Mouse (Mus musculus) ES-E14 (cell line): ENCODE measurements around the gene Zfp106. TPM values are rescaled to one million over a fixed set of nuclear protein-coding genes. Genes with fewer than 3 reads are reported as not detected.

Experiments
- DNase-seq: peaks from one replicate; pipeline ENCODE4 v3.0.0-alpha.2; 2013; ENCODE audit warnings: low read depth, low spot score
- H3K27ac ChIP-seq: 2 replicates; pipeline ENCODE4 v1.5.1; 2012; ENCODE audit warnings: low read depth, mild to moderate bottlenecking, low read length, moderate library complexity, mixed read lengths; ENCODE audit not compliant: poor library complexity, insufficient read depth, severe bottlenecking
- H3K36me3 ChIP-seq: 2 replicates; pipeline ENCODE4 v1.6.1; 2012; ENCODE audit warnings: mild to moderate bottlenecking, low read length, moderate library complexity, mixed read lengths; ENCODE audit not compliant: control insufficient read depth, poor library complexity, insufficient read depth, severe bottlenecking
- H3K4me1 ChIP-seq, 2 experiments: fragments of 150-350 bp in 1 of 2; sonication (generic) in 1 of 2; 2 replicates each; pipeline ENCODE4 v1.6.1; 2012; ENCODE audit warnings: low read length in 2 of 2, mild to moderate bottlenecking in 1 of 2, mixed read lengths in 1 of 2; ENCODE audit not compliant: control insufficient read depth in 2 of 2, insufficient read depth in 2 of 2, poor library complexity in 1 of 2
- H3K4me3 ChIP-seq, 2 experiments: fragments of 150-350 bp in 1 of 2; sonication (generic) in 1 of 2; 2 replicates each; pipeline ENCODE4 v1.5.1; 2012; ENCODE audit warnings: low read length in 2 of 2, low read depth in 1 of 2, mild to moderate bottlenecking in 1 of 2, mixed read lengths in 1 of 2; ENCODE audit not compliant: insufficient read depth in 1 of 2, poor library complexity in 1 of 2, severe bottlenecking in 1 of 2
- H3K9ac ChIP-seq: 2 replicates; pipeline ENCODE4 v1.6.1; 2012; ENCODE audit warnings: low read depth, mild to moderate bottlenecking, low read length, mixed read lengths; ENCODE audit not compliant: poor library complexity, insufficient read depth, severe bottlenecking
- H3K9me3 ChIP-seq: fragments of 150-350 bp; sonication (generic); 2 replicates; pipeline ENCODE4 v1.6.1; 2012; ENCODE audit warnings: low read depth, mild to moderate bottlenecking, low read length; ENCODE audit not compliant: control insufficient read depth, insufficient read depth
- CHD2 ChIP-seq: IDR thresholded peaks from 2 replicates; pipeline ENCODE4 v1.6.1; 2014; ENCODE audit warnings: mild to moderate bottlenecking, low read depth, low read length, inconsistent platforms
- HCFC1 ChIP-seq: IDR thresholded peaks from 2 replicates; pipeline ENCODE4 v1.6.1; 2012; ENCODE audit warnings: low read length, inconsistent platforms, borderline replicate concordance; ENCODE audit not compliant: insufficient read depth
- MAFK ChIP-seq: IDR thresholded peaks from 2 replicates; pipeline ENCODE4 v1.6.1; 2014; ENCODE audit warnings: mild to moderate bottlenecking, low read depth, low read length, inconsistent platforms; ENCODE audit not compliant: insufficient read depth
- ZC3H11A ChIP-seq: IDR thresholded peaks from 2 replicates; pipeline ENCODE4 v1.6.1; 2012; ENCODE audit warnings: low read depth, mild to moderate bottlenecking, inconsistent platforms, low read length, borderline replicate concordance
- ZNF384 ChIP-seq: IDR thresholded peaks from 2 replicates; pipeline ENCODE4 v1.6.1; 2012; ENCODE audit warnings: low read depth, low read length, inconsistent platforms
- in situ Hi-C, 2 experiments: fragments of 600-800 bp; cut with MboI; formaldehyde crosslinking; loops; one replicate each; pipeline ENCODE4 v1.15.1; 2025; ENCODE audit warnings: low sequenced_read_pairs in 2 of 2, inconsistent platforms in 1 of 2; ENCODE audit not compliant: unreplicated experiment in 2 of 2
- total RNA-seq: library from RNA; depleted of rRNA; stranded (reverse); fragments of 300-350 nt; gene quantifications from 2 replicates; pipeline ENCODE4 v1.2.3, GENCODE M21; 2012; rRNA removed

Gene Zfp106
- total RNA-seq, 1 experiment, result 117 TPM

DNA sequence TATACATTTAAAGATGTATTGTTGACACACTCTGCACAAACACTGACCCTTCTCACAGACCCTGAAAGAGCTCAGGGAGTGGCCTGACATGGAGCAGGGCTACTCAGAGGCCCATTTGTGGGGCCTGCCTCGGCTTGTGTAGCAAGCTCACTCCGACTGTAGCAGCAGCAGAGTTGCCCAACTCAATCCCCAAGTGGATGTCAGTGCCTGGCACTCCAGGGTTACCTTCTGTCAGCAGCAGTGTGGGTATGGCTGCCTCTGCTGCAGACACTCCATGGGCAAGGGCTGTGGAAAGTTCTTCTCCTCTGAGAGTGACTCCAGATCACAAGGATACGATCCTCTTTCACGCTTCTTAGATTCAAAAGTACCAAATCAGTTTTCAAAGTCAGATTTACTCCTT lies 103.4 kb downstream of the Zfp106 start:
- Histone ChIP-seq H3K4me1 (no peaks in the 10 kb centered on the region), H3K9me3 (no peaks in the 10 kb centered on the region), H3K36me3 (no peaks in the 10 kb centered on the region), H3K27ac (no peak overlapping the region), H3K9ac (no peak overlapping the region), H3K4me3 (no peak overlapping the region)
- in situ Hi-C loops, result no loop called here
- DNase-seq, result no peak
- no peak for TF ChIP-seq MAFK
- no peak for TF ChIP-seq CHD2
- no peak for TF ChIP-seq HCFC1
- TF ChIP-seq ZC3H11A, result no peak
- no peak for TF ChIP-seq ZNF384

Other genes starting within 250 kb of the Zfp106 start
- gene Pla2g4f, start 249.7 kb downstream of the Zfp106 start, total RNA-seq, result 0.89 and 2.1 TPM in 2 replicates
- 22.4 and 27.1 TPM in 2 replicates for gene Vps39, start 210.7 kb downstream of the Zfp106 start, total RNA-seq
- 5.1 TPM in 2 replicates for gene Ganc, start 159.9 kb downstream of the Zfp106 start, total RNA-seq
- 71.0 and 71.7 TPM in 2 replicates for gene Tmem87a, start 159.7 kb downstream of the Zfp106 start, total RNA-seq
- 8.6 and 11.3 TPM in 2 replicates for gene Capn3, start 107.8 kb downstream of the Zfp106 start, total RNA-seq
- gene Snap23, start 3.8 kb upstream of the Zfp106 start, total RNA-seq, result 29.8 and 40.0 TPM in 2 replicates
- gene Haus2, start 45.5 kb upstream of the Zfp106 start, total RNA-seq, result 13.6 and 18.6 TPM in 2 replicates
- gene Lrrc57, start 45.7 kb upstream of the Zfp106 start, total RNA-seq, result 12.8 and 14.7 TPM in 2 replicates
- gene Stard9, start 65.3 kb upstream of the Zfp106 start, total RNA-seq, result 3.5 and 6.3 TPM in 2 replicates